Mouse (Mus musculus) embryo, embryonic 11.5 days (tissue): ENCODE data around the gene 1700113H08Rik.

Experiments
- DNase-seq: peaks from one replicate; pipeline ENCODE4 v3.0.0-alpha.2; 2012; ENCODE audit warnings: low read depth, low spot score

Gene 1700113H08Rik

GRCm38 (mm10) chr10:87209466-87209865 is 151.6 kb downstream of the 1700113H08Rik start:
- DNase-seq = no peak

DNA sequence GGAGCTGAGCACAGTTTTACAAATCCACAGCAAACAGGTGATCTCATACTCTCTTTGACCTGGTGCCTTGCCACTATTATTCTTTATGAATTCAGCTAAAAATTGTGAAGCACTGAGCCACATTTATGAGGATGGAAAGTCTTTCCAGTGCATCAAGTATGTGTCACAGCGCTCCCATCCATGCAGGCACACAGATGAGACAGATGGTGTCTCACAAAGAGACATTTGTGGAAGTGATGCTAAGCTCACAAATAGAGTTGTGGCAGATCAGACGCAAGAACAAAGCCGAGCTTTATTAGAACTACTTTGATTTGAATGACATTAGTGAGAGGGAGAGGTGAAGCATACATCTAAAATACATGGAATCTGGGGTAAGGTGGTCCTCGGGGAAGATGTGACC is 153.2 kb downstream of the 1700113H08Rik start:
- DNase-seq = no peak

DNA sequence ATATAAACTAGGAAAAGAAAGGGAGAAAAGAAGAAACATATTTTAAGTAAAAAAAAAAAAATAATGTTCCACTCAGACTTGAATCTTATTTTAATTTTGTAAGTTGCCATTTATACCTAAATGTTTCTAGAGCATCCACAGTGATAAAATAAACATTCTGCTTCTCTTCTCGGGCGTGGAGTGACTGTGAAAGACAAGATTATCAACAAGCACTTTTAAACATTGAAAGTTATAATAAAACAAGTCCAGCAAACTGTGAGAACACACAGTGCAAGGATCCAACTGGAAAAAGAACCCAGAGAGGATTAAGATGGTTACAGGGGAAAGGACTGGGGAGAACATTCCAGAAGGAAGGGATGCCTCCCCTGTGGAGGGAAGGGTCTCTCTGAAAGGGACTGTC is 155.0 kb downstream of the 1700113H08Rik start:
- DNase-seq = no peak

DNA sequence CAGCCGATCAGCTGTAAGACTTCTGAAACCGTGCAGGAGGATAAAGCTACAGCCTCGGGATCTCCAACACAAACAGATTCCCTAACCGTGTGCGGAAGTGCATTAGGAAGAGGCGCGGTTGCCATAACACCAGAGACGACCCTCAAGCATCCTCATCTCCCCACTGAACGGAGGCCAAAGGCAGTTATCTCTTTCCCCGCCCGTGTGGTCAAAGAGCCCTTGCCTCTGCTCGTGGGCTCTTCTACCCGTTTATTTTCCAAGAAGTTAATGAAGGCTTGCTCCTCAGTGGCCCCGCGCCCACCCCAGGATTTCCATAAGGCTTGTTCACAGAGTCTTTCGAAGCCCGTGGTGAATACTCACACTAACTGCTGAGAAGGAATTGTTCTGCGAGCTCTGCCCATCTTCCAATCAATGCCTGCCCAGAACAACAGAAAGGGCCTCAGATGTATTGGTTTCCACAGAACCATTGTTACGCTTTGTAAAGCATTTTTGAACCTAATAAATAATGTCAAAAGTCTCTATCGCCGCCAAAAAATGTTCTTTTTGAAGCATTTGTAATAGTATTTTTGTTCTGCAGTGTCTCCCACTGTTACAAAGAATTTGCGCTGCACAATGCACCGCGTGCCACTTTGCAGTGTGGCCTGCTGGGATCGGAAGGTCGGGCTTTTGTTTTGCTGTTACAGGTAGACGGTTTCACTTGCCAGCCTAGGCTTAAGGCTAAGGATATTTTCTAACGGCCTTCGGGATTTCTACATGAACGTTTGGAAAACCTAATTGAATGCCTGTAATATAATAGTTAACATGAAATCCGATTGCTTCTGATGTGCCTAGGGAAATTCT is 172.4 kb downstream of the 1700113H08Rik start:
- DNase-seq = no peak

DNA sequence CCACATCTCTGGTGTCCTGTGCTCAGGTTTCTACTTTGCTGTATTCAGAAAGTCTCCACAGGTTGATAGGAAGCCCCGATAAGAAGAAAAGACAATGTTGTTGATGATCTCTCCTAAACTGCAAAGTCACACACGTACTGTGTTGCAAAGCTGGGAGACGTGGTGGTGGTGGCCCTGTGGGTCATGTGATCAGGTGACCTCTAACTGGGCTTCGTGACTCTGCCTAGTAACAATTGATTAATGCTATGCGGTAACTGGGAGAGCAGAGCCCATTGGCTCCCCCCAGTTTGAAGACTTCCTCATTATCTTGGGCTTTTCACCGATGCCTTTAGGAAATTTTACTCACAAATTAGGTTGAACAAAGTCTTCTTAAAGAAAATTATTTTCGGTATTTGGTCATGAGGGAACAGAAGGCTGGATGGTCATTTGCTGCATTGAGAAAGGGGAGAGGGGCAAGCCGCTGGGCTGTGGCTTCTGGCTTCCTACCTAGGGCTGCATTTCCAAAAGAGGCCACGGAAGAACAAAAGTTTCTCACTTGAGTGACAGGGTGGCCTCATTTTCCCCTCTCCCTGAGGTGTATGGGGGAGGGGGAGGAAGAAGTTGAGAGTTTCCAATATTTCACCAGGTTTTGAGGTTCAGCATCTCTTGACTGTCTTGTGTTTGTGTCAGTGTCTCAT is 181.6 kb downstream of the 1700113H08Rik start:
- DNase-seq = no peak

DNA sequence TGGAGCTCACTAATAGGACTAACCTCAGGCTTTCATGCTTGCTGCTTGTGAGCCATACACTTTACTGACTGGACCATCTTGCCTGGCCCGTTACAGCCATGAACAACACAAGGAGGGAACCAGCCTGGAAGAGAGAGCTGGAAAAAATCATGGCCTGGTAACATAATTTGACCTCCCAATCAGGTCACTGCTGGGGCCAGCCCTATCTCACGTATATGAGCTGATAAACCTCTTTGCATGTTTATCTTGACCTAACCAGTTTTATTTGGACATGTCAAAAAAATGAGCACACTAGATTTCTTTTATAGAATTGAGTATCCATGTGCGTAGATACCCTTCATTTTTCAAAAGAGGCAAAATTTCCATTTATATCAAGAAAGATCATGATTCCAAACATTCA is 213.9 kb downstream of the 1700113H08Rik start:
- DNase-seq = no peak

- DNase-seq = no peak
Measured at GRCm38 (mm10) chr10:87272133-87272622, 214.3 kb downstream of the 1700113H08Rik start.

GRCm38 (mm10) chr10:87275075-87275474 is 217.2 kb downstream of the 1700113H08Rik start:
- DNase-seq = no peak
